Mouse (Mus musculus) spleen, adult 2 months (tissue): Measurements from ENCODE around the gene Txndc2.

ENCODE experiments used
- CTCF ChIP-seq: fragments of 200-500 bp; IDR thresholded peaks from 2 replicates; pipeline ENCODE4 v1.5.1; 2011; ENCODE audit warnings: mild to moderate bottlenecking, inconsistent platforms; ENCODE audit not compliant: insufficient read depth, insufficient read length, insufficient replicate concordance; ENCODE audit errors: extremely low read depth
- POLR2A ChIP-seq: fragments of 200-500 bp; IDR thresholded peaks from 2 replicates; pipeline ENCODE4 v1.6.1; 2011; ENCODE audit warnings: low read depth, low read length, inconsistent platforms

GRCm38 (mm10) chr17:65618431-65618830, 23.5 kb downstream of the Txndc2 start:
- no peak for TF ChIP-seq CTCF
- no peak for TF ChIP-seq POLR2A
